ENCODE assay signal across 17 mouse cellular contexts in the genomic region with DNA sequence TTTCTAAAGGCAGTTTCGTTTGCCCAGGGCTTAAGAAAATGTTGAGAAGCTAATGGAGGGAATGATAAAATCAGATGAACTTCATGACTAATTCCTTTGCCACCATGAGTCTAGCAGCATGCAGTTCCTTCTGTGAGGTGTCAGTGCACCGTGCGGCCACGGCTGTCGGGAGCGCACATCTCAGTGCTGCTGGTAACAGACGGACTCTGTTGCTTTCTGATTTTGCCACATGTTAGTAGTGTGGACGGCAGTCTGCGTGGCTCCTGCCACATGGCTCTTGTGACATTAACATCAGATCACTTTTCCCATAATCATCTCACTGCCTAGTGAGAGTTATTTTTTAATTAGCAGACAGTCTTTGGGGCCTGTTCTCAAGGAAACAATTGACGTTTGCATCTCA.
"Had no signal": no experiment of that assay in that cellular context is flagged by ENCODE, and none has a peak within 500 bp of the region (broad histone marks: within the 10 kb centered on the region; RNA-seq: fewer than 3 reads in every experiment).

No protein-coding gene starts in this region.

- H3K9ac ChIP-seq: liver, embryonic 15.5 days; liver, postnatal 0 days; lung, embryonic 15.5 days; stomach, embryonic 15.5 days had no signal

- ATAC-seq: liver, postnatal 0 days; lung, postnatal 0 days had no signal

- H3K9me3 ChIP-seq: liver, embryonic 15.5 days; lung, embryonic 15.5 days; megakaryocyte, embryonic 14.5 days; stomach, embryonic 15.5 days had no signal

- H3K4me3 ChIP-seq: liver, embryonic 15.5 days; lung, embryonic 15.5 days; megakaryocyte, embryonic 14.5 days; stomach, embryonic 15.5 days had no signal

- H3K4me2 ChIP-seq: liver, embryonic 15.5 days; lung, embryonic 15.5 days; midbrain, embryonic 11.5 days; stomach, embryonic 15.5 days had no signal

- H3K4me1 ChIP-seq: liver, embryonic 15.5 days; stomach, embryonic 15.5 days had no signal

- H3K27me3 ChIP-seq: liver, embryonic 15.5 days; lung, embryonic 15.5 days; megakaryocyte, embryonic 14.5 days; stomach, embryonic 15.5 days had no signal

- DNase-seq: liver, postnatal 0 days; lung, adult 2 months; lung, postnatal 14 days; lung, postnatal 36 days; midbrain, embryonic 14.5 days; right cerebral cortex, postnatal 14 days; thymus, adult 2 months; thymus, postnatal 25 days; thymus, postnatal 4 days had no signal

- H3K36me3 ChIP-seq: liver, embryonic 15.5 days; stomach, embryonic 15.5 days had no signal

- H3K27ac ChIP-seq: liver, embryonic 15.5 days; lung, embryonic 15.5 days; macrophage; stomach, embryonic 15.5 days; stomach, postnatal 0 days had no signal
